Mouse (Mus musculus) intestine, postnatal 0 days (tissue): ENCODE data around the gene Rcc2. TPM values are rescaled to one million over a fixed set of nuclear protein-coding genes. Genes with fewer than 3 reads are reported as not detected.

ENCODE experiments used
- ATAC-seq: fragments of 200-750 bp; cut with Nextera tagmentation; 2 replicates; pipeline ENCODE4 v1.8.0; 2017; ENCODE audit warnings: mild to moderate bottlenecking, moderate TSS enrichment, moderate library complexity
- H3K27ac ChIP-seq: fragments of 300-500 bp; sonication (generic); 2 replicates; pipeline ENCODE4 v1.5.1; 2014; ENCODE audit warnings: mild to moderate bottlenecking, low read depth, low read length, moderate library complexity
- H3K27me3 ChIP-seq: fragments of 300-500 bp; sonication (generic); replicated peaks from 2 replicates; pipeline ENCODE4 v1.6.1; 2014; ENCODE audit warnings: low read length, mixed read lengths; ENCODE audit not compliant: control insufficient read depth, insufficient read depth
- H3K36me3 ChIP-seq: fragments of 300-500 bp; sonication (generic); 2 replicates; pipeline ENCODE4 v1.6.1; 2014; ENCODE audit warnings: mild to moderate bottlenecking, moderate library complexity; ENCODE audit not compliant: control insufficient read depth, insufficient read depth
- H3K4me1 ChIP-seq: fragments of 300-500 bp; sonication (generic); replicated peaks from 2 replicates; pipeline ENCODE4 v1.6.1; 2014; ENCODE audit warnings: antibody characterized with exemption, low read length, mixed read lengths; ENCODE audit not compliant: control insufficient read depth, insufficient read depth
- H3K4me2 ChIP-seq: fragments of 300-500 bp; sonication (generic); replicated peaks from 2 replicates; pipeline ENCODE4 v1.6.1; 2014; ENCODE audit warnings: low read depth, mild to moderate bottlenecking, moderate library complexity
- H3K4me3 ChIP-seq: fragments of 300-500 bp; sonication (generic); 2 replicates; pipeline ENCODE4 v1.5.1; 2014; ENCODE audit warnings: low read depth, low read length
- H3K9ac ChIP-seq: fragments of 300-500 bp; sonication (generic); 2 replicates; pipeline ENCODE4 v1.6.1; 2014; ENCODE audit warnings: mild to moderate bottlenecking, low read depth, low read length
- H3K9me3 ChIP-seq: fragments of 300-500 bp; sonication (generic); 2 replicates; pipeline ENCODE4 v1.6.1; 2016; ENCODE audit warnings: mixed run types; ENCODE audit not compliant: control insufficient read depth
- CTCF ChIP-seq: sonication (generic); IDR thresholded peaks from 2 replicates; pipeline ENCODE4 v1.5.1; 2016; ENCODE audit warnings: low read depth, mild to moderate bottlenecking, control low read depth, antibody characterized with exemption, moderate library complexity
- WGBS: fragments of 180-500 bp; shearing (Covaris S2); extraction: QIAGEN DNeasy Blood & Tissue Kit; methylation state at CpG from one replicate; pipeline ENCODE4 v1.1.7; 2014; 5-methylcytosine and 5-hydroxymethylcytosine counted together
- polyA plus RNA-seq: library from polyadenylated mRNA; unstranded; fragments of >200 nt; fragmentation: Nextera tagmentation; extraction: Ambion mirVana; gene quantifications from 2 replicates; pipeline ENCODE4 v1.2.1, GENCODE M21; 2015

Gene Rcc2
- polyA plus RNA-seq, 1 experiment from 2014 or later = 15.6 TPM

DNA sequence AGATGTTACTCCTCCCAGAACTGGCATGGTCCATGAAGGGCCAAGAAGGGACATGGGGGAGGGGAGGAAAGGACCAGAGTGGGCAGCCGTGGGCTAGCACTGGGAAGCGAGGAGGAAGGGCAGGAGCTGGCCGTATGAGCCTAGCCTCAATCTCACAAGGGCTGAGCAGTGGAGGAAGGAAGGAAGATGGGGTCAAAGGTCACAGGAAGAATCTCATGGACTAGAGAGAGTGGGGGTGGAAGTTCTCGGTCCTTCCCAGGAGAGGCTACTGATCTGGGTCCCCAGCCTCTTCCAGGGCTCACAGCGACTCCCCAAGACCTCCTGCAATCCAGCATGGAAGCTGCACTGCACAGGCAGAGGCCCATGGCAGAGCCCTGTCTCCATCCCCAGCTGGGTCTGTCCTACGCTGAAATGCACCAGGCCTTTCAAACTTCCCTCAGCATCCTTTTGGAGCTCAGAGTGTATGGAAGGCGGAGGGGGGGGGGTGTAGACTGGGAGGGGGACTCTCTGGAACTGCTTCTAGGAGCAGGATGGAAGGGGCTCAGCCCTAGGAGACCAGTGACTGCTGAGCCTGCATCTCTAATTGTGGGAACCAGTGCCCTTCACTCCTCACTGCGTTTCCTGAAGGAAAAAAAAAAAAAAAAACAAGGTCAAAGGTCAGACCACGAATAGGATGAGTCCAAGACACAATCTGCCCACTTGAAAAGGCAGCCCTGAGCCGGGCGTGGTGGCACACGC, 26.6 kb upstream of the Rcc2 start:
- WGBS = 51% methylated on average over 12 of the region's 12 CpGs
- no peak overlapping the region for H3K9ac ChIP-seq
- H3K27ac ChIP-seq = no peak overlapping the region
- H3K36me3 ChIP-seq = no peaks in the 10 kb centered on the region
- no peak overlapping the region for H3K4me2 ChIP-seq
- no peaks in the 10 kb centered on the region for H3K4me1 ChIP-seq
- H3K9me3 ChIP-seq = no peaks in the 10 kb centered on the region
- H3K4me3 ChIP-seq = no peak overlapping the region
- no peak for TF ChIP-seq CTCF
- H3K27me3 ChIP-seq = no peaks in the 10 kb centered on the region
- ATAC-seq = no peak

DNA sequence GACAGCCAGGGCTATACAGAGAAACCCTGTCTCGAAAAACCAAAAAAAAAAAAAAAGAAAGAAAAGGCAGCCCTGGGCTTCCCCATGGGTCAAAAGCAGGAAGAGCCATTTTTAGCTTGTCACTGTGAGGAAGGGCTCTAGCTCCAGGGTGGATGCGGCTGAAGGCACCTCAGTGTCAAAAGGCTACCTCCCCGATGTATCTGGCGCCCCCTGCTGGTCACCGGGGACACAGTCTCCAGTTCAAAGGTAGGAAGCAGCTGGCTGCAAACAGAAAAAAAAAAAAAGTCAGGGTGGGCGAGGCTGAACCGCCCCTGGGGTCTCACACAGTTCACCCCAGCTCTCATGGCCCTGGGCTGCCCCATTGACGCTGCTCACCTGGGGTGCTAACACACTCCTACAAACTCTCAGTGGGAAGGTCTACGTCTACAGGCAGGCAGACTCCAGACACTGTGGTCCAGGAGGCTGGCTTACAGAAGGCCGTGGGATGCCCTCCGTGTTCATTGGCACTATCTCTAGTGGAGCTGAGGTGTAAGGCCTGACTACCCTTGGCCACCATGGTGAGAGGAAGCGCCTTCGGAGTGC, 25.9 kb upstream of the Rcc2 start:
- no peaks in the 10 kb centered on the region for H3K4me1 ChIP-seq
- peak; percentile 92 for TF ChIP-seq CTCF
- no peak overlapping the region for H3K4me2 ChIP-seq
- ATAC-seq = no peak
- no peak overlapping the region for H3K9ac ChIP-seq
- WGBS = 36% methylated on average over 13 of the region's 13 CpGs
- H3K27me3 ChIP-seq = no peaks in the 10 kb centered on the region
- no peaks in the 10 kb centered on the region for H3K9me3 ChIP-seq
- H3K36me3 ChIP-seq = no peaks in the 10 kb centered on the region
- H3K27ac ChIP-seq = no peak overlapping the region
- no peak overlapping the region for H3K4me3 ChIP-seq

DNA sequence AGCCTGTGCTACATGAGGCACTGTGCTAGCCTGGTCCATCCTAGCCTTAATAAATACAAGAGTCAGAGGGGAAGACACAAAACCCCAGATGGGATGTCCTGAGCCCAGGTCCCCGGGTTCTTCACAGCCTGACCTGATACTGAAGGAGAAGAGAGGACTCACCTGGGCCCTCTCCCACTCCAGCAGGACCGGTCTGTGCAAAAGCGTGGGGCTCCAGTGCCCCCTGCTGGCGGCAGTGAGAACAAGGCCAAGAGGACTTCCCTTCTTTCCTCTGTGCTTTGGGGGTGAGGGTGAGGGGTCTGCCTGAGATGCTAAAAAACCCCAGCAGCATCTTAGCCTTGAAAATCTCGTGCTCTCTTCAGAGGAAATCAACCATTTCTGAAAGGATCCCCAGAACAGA, 21.3 kb upstream of the Rcc2 start:
- H3K4me1 ChIP-seq = no peaks in the 10 kb centered on the region
- H3K27ac ChIP-seq = no peak overlapping the region
- H3K36me3 ChIP-seq = no peaks in the 10 kb centered on the region
- ATAC-seq = no peak
- H3K4me3 ChIP-seq = no peak overlapping the region
- no peaks in the 10 kb centered on the region for H3K27me3 ChIP-seq
- H3K4me2 ChIP-seq = no peak overlapping the region
- no peaks in the 10 kb centered on the region for H3K9me3 ChIP-seq
- WGBS = 14% methylated on average over 5 of the region's 5 CpGs
- no peak overlapping the region for H3K9ac ChIP-seq
- peak; percentile 88 for TF ChIP-seq CTCF

DNA sequence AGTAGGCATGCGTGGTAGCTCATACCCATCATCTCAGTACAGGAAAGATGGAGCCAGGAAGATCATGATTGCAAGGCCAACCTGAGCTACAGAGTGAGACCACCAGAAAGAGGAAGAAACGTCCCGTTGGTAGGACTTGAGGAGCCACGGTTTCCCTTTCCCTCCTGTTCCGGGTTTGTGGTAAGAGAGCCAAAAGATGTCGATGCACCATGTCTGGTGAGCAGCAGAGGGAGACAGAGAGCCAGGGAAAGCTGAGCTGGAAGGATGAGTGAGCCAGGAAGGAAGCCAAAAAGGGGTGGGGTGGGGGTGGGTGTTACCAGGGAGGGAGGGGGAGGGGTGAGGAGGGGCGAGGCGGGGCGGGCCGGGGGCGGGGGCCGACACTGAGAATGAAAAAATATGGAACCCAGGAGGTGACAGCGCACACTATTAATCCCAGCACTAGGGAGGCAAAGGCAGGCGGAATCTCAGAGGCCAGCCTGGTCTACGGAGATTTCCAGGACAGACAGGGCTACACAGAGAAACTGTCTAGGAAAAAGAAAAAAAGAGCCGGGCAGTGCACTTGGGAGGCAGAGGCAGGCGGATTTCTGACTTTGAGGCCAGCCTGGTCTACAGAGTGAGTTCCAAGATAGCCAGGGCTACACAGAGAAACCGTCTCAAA, 20.5 kb upstream of the Rcc2 start:
- Histone ChIP-seq H3K4me3 (no peak overlapping the region), H3K9ac (peak overlapping the region; percentile 37; the same call in 1 of the 2 replicates)

DNA sequence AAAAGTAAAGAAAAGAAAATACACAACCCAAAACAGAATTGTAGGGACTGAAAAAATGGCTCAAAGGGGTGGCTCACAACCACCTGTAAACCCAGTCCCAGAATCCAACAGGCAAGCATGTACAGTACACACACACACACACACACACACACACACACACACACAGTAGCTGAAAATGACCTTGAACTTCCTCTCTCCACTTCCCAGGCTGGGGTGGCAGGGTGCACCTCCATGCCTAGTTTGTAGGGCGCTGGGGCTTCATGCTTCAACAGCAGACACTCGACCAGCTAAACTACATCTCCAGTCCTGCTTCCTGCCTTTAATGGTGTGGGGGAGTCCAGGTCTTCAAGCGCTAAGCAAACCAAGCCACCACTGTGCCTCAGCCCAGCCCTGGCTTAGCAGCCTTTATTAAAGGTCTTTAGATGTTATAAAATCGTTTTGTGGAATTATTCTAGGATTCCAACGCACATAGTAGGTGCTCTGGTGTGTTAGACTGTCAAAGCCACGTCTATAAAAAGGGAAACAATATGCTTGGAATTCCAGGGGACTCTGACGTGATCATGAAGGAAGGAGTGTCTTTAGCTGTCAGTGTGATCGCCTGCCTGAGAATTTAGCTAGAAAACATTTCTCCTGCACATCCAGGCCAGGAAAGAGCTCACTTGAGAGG, 19.5 kb upstream of the Rcc2 start:
- Histone ChIP-seq H3K27me3 (no peaks in the 10 kb centered on the region), H3K4me1 (no peaks in the 10 kb centered on the region), H3K9ac (no peak overlapping the region), H3K27ac (no peak overlapping the region), H3K36me3 (no peaks in the 10 kb centered on the region), H3K4me3 (no peak overlapping the region), H3K9me3 (no peaks in the 10 kb centered on the region), H3K4me2 (no peak overlapping the region)
- no peak for TF ChIP-seq CTCF
- 59% methylated on average over 8 of the region's 8 CpGs for WGBS
- no peak for ATAC-seq

More for the DNA sequence above, 20.5 kb upstream of the Rcc2 start:
- no peak for ATAC-seq
- Histone ChIP-seq H3K27me3 (no peaks in the 10 kb centered on the region), H3K4me2 (peak overlapping the region; percentile 37), H3K27ac (no peak overlapping the region), H3K36me3 (no peaks in the 10 kb centered on the region), H3K9me3 (no peaks in the 10 kb centered on the region), H3K4me1 (no peaks in the 10 kb centered on the region)
- TF ChIP-seq CTCF = peak; percentile 90
- WGBS = 19% methylated on average over 17 of the region's 18 CpGs

DNA sequence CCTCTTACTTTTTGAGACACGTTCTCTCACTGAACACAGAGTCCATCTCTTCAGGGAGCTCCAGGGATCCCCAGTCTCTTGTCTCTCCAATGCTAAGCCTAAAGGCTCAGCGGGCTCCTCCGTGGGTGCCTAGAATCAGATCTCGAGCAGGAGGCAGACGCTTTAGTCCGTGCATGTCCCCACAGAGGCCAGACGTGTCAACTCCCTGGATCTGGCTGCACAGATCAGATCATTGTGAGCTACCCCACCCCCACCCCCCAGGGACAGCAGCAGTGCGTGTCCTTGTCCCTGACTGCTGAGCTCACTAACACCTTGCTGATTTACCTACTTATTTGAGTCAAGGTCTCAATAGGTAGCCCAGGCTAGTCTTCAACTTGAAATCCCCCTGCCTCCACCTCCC, 16.7 kb upstream of the Rcc2 start:
- no peaks in the 10 kb centered on the region for H3K27me3 ChIP-seq
- H3K9ac ChIP-seq = no peak overlapping the region
- TF ChIP-seq CTCF = no peak
- H3K27ac ChIP-seq = no peak overlapping the region
- 45% methylated on average over 8 of the region's 8 CpGs for WGBS
- no peaks in the 10 kb centered on the region for H3K4me1 ChIP-seq
- H3K4me2 ChIP-seq = no peak overlapping the region
- no peaks in the 10 kb centered on the region for H3K36me3 ChIP-seq
- H3K4me3 ChIP-seq = no peak overlapping the region
- no peaks in the 10 kb centered on the region for H3K9me3 ChIP-seq
- ATAC-seq = no peak
